Mouse (Mus musculus): ENCODE data around the gene Psmb2.
A peak's percentile ranks its signal among the peaks of the same experiment; 100 is the strongest.

Psmb2 gene

GRCm38 (mm10) chr4:126753268-126754230, 76.1 kb downstream of the Psmb2 start, which contains the start of the genes Ncdn and AU040320:
Gene Ncdn, minus strand, starts transcription at chr4:126753438.
Gene AU040320, plus strand, starts transcription at chr4:126753544.
- DNase-seq (ENCODE audit: low spot score), result peak; percentile 93

GRCm38 (mm10) chr4:126754231-126754611, 76.8 kb downstream of the Psmb2 start:
- no peak for DNase-seq (ENCODE audit: low spot score)

- DNase-seq (ENCODE audit: low spot score), result no peak
Observed at GRCm38 (mm10) chr4:126754736-126755374, 77.4 kb downstream of the Psmb2 start.

GRCm38 (mm10) chr4:126756766-126757165, 79.3 kb downstream of the Psmb2 start:
- DNase-seq (ENCODE audit: low spot score), result no peak

- DNase-seq (ENCODE audit: low spot score), result no peak
Observed at GRCm38 (mm10) chr4:126758299-126758698, 80.9 kb downstream of the Psmb2 start.
